Mouse (Mus musculus) liver, embryonic 11.5 days (tissue): Measurements from ENCODE around the gene Rad51b. TPM values are rescaled to one million over a fixed set of nuclear protein-coding genes. Genes with fewer than 3 reads are reported as not detected.
A peak's percentile ranks its signal among the peaks of the same experiment; 100 is the strongest.

ENCODE experiments used
- ATAC-seq: fragments of 200-750 bp; cut with Nextera tagmentation; replicated peaks from 2 replicates; pipeline ENCODE4 v1.8.0; 2017; ENCODE audit warnings: moderate number of reproducible peaks, mild to moderate bottlenecking, moderate TSS enrichment, moderate library complexity; ENCODE audit not compliant: low FRiP score
- DNase-seq: peaks from one replicate; pipeline ENCODE4 v3.0.0-alpha.2; 2017; ENCODE audit warnings: low spot score
- H3K27ac ChIP-seq: fragments of 300-500 bp; sonication (generic); 2 replicates; pipeline ENCODE4 v1.5.1; 2014; ENCODE audit warnings: mild to moderate bottlenecking, low read depth, low read length, control low read depth
- H3K27me3 ChIP-seq: fragments of 300-500 bp; sonication (generic); replicated peaks from 2 replicates; pipeline ENCODE4 v1.6.1; 2014; ENCODE audit warnings: low read length, mixed read lengths; ENCODE audit not compliant: control insufficient read depth, insufficient read depth
- H3K36me3 ChIP-seq: fragments of 300-500 bp; sonication (generic); 2 replicates; pipeline ENCODE4 v1.6.1; 2014; ENCODE audit warnings: mild to moderate bottlenecking, low read length, moderate library complexity, mixed read lengths; ENCODE audit not compliant: control insufficient read depth, insufficient read depth
- H3K4me1 ChIP-seq: fragments of 300-500 bp; sonication (generic); replicated peaks from 2 replicates; pipeline ENCODE4 v1.6.1; 2014; ENCODE audit warnings: low read length, mixed read lengths; ENCODE audit not compliant: control insufficient read depth, insufficient read depth
- H3K4me2 ChIP-seq: fragments of 300-500 bp; sonication (generic); 2 replicates; pipeline ENCODE4 v1.6.1; 2014; ENCODE audit warnings: mild to moderate bottlenecking, control low read depth, moderate library complexity
- H3K4me3 ChIP-seq: fragments of 300-500 bp; sonication (generic); 2 replicates; pipeline ENCODE4 v1.5.1; 2014; ENCODE audit warnings: low read depth, low read length, control low read depth
- H3K9ac ChIP-seq: fragments of 300-500 bp; sonication (generic); 2 replicates; pipeline ENCODE4 v1.6.1; 2014; ENCODE audit warnings: low read depth, low read length, control low read depth
- H3K9me3 ChIP-seq: fragments of 300-500 bp; sonication (generic); 2 replicates; pipeline ENCODE4 v1.6.1; 2016; ENCODE audit warnings: low read length, inconsistent platforms, mixed read lengths; ENCODE audit not compliant: control insufficient read depth
- WGBS: fragments of 180-500 bp; shearing (Covaris S2); extraction: QIAGEN DNeasy Blood & Tissue Kit; methylation state at CpG from one replicate; pipeline ENCODE4 v1.1.7; 2014; 5-methylcytosine and 5-hydroxymethylcytosine counted together
- polyA plus RNA-seq: library from polyadenylated mRNA; unstranded; fragments of >200 nt; fragmentation: Nextera tagmentation; extraction: Ambion mirVana; gene quantifications from 2 replicates; pipeline ENCODE4 v1.2.1, GENCODE M21; 2014

The Rad51b gene
- polyA plus RNA-seq, 1 experiment from 2014 or later, result 8.3 TPM

- Histone ChIP-seq H3K9me3 (no peaks in the 10 kb centered on the region), H3K27ac (no peak overlapping the region), H3K4me2 (no peak overlapping the region), H3K4me1 (peaks cover 5% of the 10 kb centered on the region; the same call in 1 of the 2 replicates), H3K9ac (no peak overlapping the region), H3K36me3 (no peaks in the 10 kb centered on the region), H3K4me3 (no peak overlapping the region), H3K27me3 (no peaks in the 10 kb centered on the region)
- DNase-seq (no peak), ATAC-seq (no peak)
- 79% methylated on average over 2 of the region's 2 CpGs for WGBS
Measured at GRCm38 (mm10) chr12:79597786-79598185, 300.7 kb downstream of the Rad51b start.

- ATAC-seq (no peak), DNase-seq (no peak)
- Histone ChIP-seq H3K4me2 (no peak overlapping the region), H3K4me3 (no peak overlapping the region), H3K36me3 (no peaks in the 10 kb centered on the region), H3K9ac (no peak overlapping the region), H3K9me3 (no peaks in the 10 kb centered on the region), H3K27ac (no peak overlapping the region), H3K4me1 (peaks cover 5% of the 10 kb centered on the region; the same call in 1 of the 2 replicates), H3K27me3 (no peaks in the 10 kb centered on the region)
- whole genome bisulfite sequencing, result 53% methylated on average over 4 of the region's 4 CpGs
Measured at GRCm38 (mm10) chr12:79598496-79598895, 301.4 kb downstream of the Rad51b start.

- Histone ChIP-seq H3K36me3 (no peaks in the 10 kb centered on the region), H3K9ac (no peak overlapping the region), H3K4me1 (peaks cover 5% of the 10 kb centered on the region; the same call in 1 of the 2 replicates), H3K27ac (no peak overlapping the region), H3K4me3 (no peak overlapping the region), H3K9me3 (no peaks in the 10 kb centered on the region), H3K27me3 (no peaks in the 10 kb centered on the region), H3K4me2 (no peak overlapping the region)
- DNase-seq, result no peak
- ATAC-seq, result no peak
- 57% methylated on average over 2 of the region's 2 CpGs for WGBS
Measured at GRCm38 (mm10) chr12:79598901-79599300, 301.8 kb downstream of the Rad51b start.

- Histone ChIP-seq H3K4me1 (peaks cover 10% of the 10 kb centered on the region), H3K36me3 (no peaks in the 10 kb centered on the region), H3K9ac (no peak overlapping the region), H3K4me3 (no peak overlapping the region), H3K27ac (no peak overlapping the region), H3K9me3 (no peaks in the 10 kb centered on the region), H3K27me3 (no peaks in the 10 kb centered on the region), H3K4me2 (no peak overlapping the region)
- ATAC-seq, result no peak
- DNase-seq, result no peak
- WGBS, result 77% methylated on average over 11 of the region's 11 CpGs
Measured at GRCm38 (mm10) chr12:79600149-79600769, 303.2 kb downstream of the Rad51b start.

- H3K4me1 ChIP-seq, result peaks cover 13% of the 10 kb centered on the region
- no peaks in the 10 kb centered on the region for H3K9me3 ChIP-seq
- no peak for ATAC-seq
- DNase-seq, result no peak
- WGBS, result 92% methylated on average over 3 of the region's 3 CpGs
- no peak overlapping the region for H3K27ac ChIP-seq
- H3K9ac ChIP-seq, result no peak overlapping the region
- no peak overlapping the region for H3K4me2 ChIP-seq
- H3K27me3 ChIP-seq, result no peaks in the 10 kb centered on the region
- H3K36me3 ChIP-seq, result no peaks in the 10 kb centered on the region
- no peak overlapping the region for H3K4me3 ChIP-seq
Measured at GRCm38 (mm10) chr12:79602641-79603040, 305.6 kb downstream of the Rad51b start.

- no peak overlapping the region for H3K9ac ChIP-seq
- no peaks in the 10 kb centered on the region for H3K36me3 ChIP-seq
- no peak overlapping the region for H3K4me3 ChIP-seq
- H3K27ac ChIP-seq, result peak overlapping the region; percentile 77
- H3K4me1 ChIP-seq, result peaks cover 14% of the 10 kb centered on the region
- 52% methylated on average over 2 of the region's 2 CpGs for WGBS
- no peak for DNase-seq
- H3K9me3 ChIP-seq, result no peaks in the 10 kb centered on the region
- H3K4me2 ChIP-seq, result no peak overlapping the region
- H3K27me3 ChIP-seq, result no peaks in the 10 kb centered on the region
- peak; percentile 90 for ATAC-seq
Measured at GRCm38 (mm10) chr12:79604850-79605249, 307.8 kb downstream of the Rad51b start.

- ATAC-seq, result no peak
- no peaks in the 10 kb centered on the region for H3K9me3 ChIP-seq
- H3K36me3 ChIP-seq, result no peaks in the 10 kb centered on the region
- H3K9ac ChIP-seq, result no peak overlapping the region
- H3K4me2 ChIP-seq, result no peak overlapping the region
- H3K4me1 ChIP-seq, result peaks cover 25% of the 10 kb centered on the region
- H3K4me3 ChIP-seq, result no peak overlapping the region
- no peak for DNase-seq
- no peak overlapping the region for H3K27ac ChIP-seq
- H3K27me3 ChIP-seq, result no peaks in the 10 kb centered on the region
- 86% methylated on average over 11 of the region's 11 CpGs for WGBS
Measured at GRCm38 (mm10) chr12:79606197-79606631, 309.1 kb downstream of the Rad51b start.

GRCm38 (mm10) chr12:79609399-79610010, 312.4 kb downstream of the Rad51b start:
- Histone ChIP-seq H3K4me2 (no peak overlapping the region), H3K4me3 (no peak overlapping the region), H3K27ac (peak overlapping the region; percentile 28; the same call in 1 of the 2 replicates), H3K27me3 (no peaks in the 10 kb centered on the region), H3K4me1 (peaks cover 43% of the 10 kb centered on the region), H3K36me3 (no peaks in the 10 kb centered on the region), H3K9ac (no peak overlapping the region), H3K9me3 (no peaks in the 10 kb centered on the region)
- ATAC-seq (no peak), DNase-seq (no peak)
- 82% methylated on average over 8 of the region's 8 CpGs for WGBS
